Mouse (Mus musculus) intestine, postnatal 0 days (tissue): ENCODE results near the gene Scamp4. TPM values are rescaled to one million over a fixed set of nuclear protein-coding genes. Genes with fewer than 3 reads are reported as not detected.

Experiments used
- ATAC-seq: fragments of 200-750 bp; cut with Nextera tagmentation; 2 replicates; pipeline ENCODE4 v1.8.0; 2017; ENCODE audit warnings: mild to moderate bottlenecking, moderate TSS enrichment, moderate library complexity
- H3K27ac ChIP-seq: fragments of 300-500 bp; sonication (generic); 2 replicates; pipeline ENCODE4 v1.5.1; 2014; ENCODE audit warnings: mild to moderate bottlenecking, low read depth, low read length, moderate library complexity
- H3K27me3 ChIP-seq: fragments of 300-500 bp; sonication (generic); replicated peaks from 2 replicates; pipeline ENCODE4 v1.6.1; 2014; ENCODE audit warnings: low read length, mixed read lengths; ENCODE audit not compliant: control insufficient read depth, insufficient read depth
- H3K36me3 ChIP-seq: fragments of 300-500 bp; sonication (generic); 2 replicates; pipeline ENCODE4 v1.6.1; 2014; ENCODE audit warnings: mild to moderate bottlenecking, moderate library complexity; ENCODE audit not compliant: control insufficient read depth, insufficient read depth
- H3K4me1 ChIP-seq: fragments of 300-500 bp; sonication (generic); replicated peaks from 2 replicates; pipeline ENCODE4 v1.6.1; 2014; ENCODE audit warnings: antibody characterized with exemption, low read length, mixed read lengths; ENCODE audit not compliant: control insufficient read depth, insufficient read depth
- H3K4me2 ChIP-seq: fragments of 300-500 bp; sonication (generic); replicated peaks from 2 replicates; pipeline ENCODE4 v1.6.1; 2014; ENCODE audit warnings: low read depth, mild to moderate bottlenecking, moderate library complexity
- H3K4me3 ChIP-seq: fragments of 300-500 bp; sonication (generic); 2 replicates; pipeline ENCODE4 v1.5.1; 2014; ENCODE audit warnings: low read depth, low read length
- H3K9ac ChIP-seq: fragments of 300-500 bp; sonication (generic); 2 replicates; pipeline ENCODE4 v1.6.1; 2014; ENCODE audit warnings: mild to moderate bottlenecking, low read depth, low read length
- H3K9me3 ChIP-seq: fragments of 300-500 bp; sonication (generic); 2 replicates; pipeline ENCODE4 v1.6.1; 2016; ENCODE audit warnings: mixed run types; ENCODE audit not compliant: control insufficient read depth
- CTCF ChIP-seq: sonication (generic); IDR thresholded peaks from 2 replicates; pipeline ENCODE4 v1.5.1; 2016; ENCODE audit warnings: low read depth, mild to moderate bottlenecking, control low read depth, antibody characterized with exemption, moderate library complexity
- WGBS: fragments of 180-500 bp; shearing (Covaris S2); extraction: QIAGEN DNeasy Blood & Tissue Kit; methylation state at CpG from one replicate; pipeline ENCODE4 v1.1.7; 2014; 5-methylcytosine and 5-hydroxymethylcytosine counted together
- polyA plus RNA-seq: library from polyadenylated mRNA; unstranded; fragments of >200 nt; fragmentation: Nextera tagmentation; extraction: Ambion mirVana; gene quantifications from 2 replicates; pipeline ENCODE4 v1.2.1, GENCODE M21; 2015

Gene Scamp4
- polyA plus RNA-seq, 1 experiment from 2014 or later, result 88.5 TPM

GRCm38 (mm10) chr10:80611905-80612304 lies 9.2 kb downstream of the Scamp4 start:
- H3K27me3 ChIP-seq, result no peaks in the 10 kb centered on the region

GRCm38 (mm10) chr10:80613821-80614220 lies 11.1 kb downstream of the Scamp4 start:
- no peaks in the 10 kb centered on the region for H3K4me1 ChIP-seq
- H3K27me3 ChIP-seq, result no peaks in the 10 kb centered on the region
- peaks cover 44% of the 10 kb centered on the region for H3K36me3 ChIP-seq
- H3K9me3 ChIP-seq, result no peaks in the 10 kb centered on the region
- no peak overlapping the region for H3K4me3 ChIP-seq
- 82% methylated on average over 3 of the region's 3 CpGs for WGBS
- H3K4me2 ChIP-seq, result no peak overlapping the region
- no peak for ATAC-seq
- H3K9ac ChIP-seq, result no peak overlapping the region
- TF ChIP-seq CTCF, result no peak
- H3K27ac ChIP-seq, result no peak overlapping the region

More at GRCm38 (mm10) chr10:80611905-80612304, 9.2 kb downstream of the Scamp4 start:
- Histone ChIP-seq H3K4me1 (no peaks in the 10 kb centered on the region), H3K4me3 (no peak overlapping the region), H3K4me2 (no peak overlapping the region), H3K36me3 (peaks cover 63% of the 10 kb centered on the region), H3K27ac (no peak overlapping the region), H3K9ac (no peak overlapping the region), H3K9me3 (no peaks in the 10 kb centered on the region)
- ATAC-seq, result no peak
- 93% methylated on average over 3 of the region's 3 CpGs for WGBS
- no peak for TF ChIP-seq CTCF

- Histone ChIP-seq H3K4me3 (no peak overlapping the region), H3K9me3 (no peaks in the 10 kb centered on the region), H3K4me1 (no peaks in the 10 kb centered on the region), H3K9ac (no peak overlapping the region), H3K4me2 (no peak overlapping the region), H3K27ac (no peak overlapping the region), H3K27me3 (no peaks in the 10 kb centered on the region), H3K36me3 (peaks cover 43% of the 10 kb centered on the region)
- ATAC-seq, result no peak
- no peak for TF ChIP-seq CTCF
- 87% methylated on average over 6 of the region's 6 CpGs for WGBS
Observed at GRCm38 (mm10) chr10:80614351-80614750, 11.7 kb downstream of the Scamp4 start.

- ATAC-seq, result no peak
- no peak for TF ChIP-seq CTCF
- Histone ChIP-seq H3K27me3 (no peaks in the 10 kb centered on the region), H3K4me2 (no peak overlapping the region), H3K4me1 (no peaks in the 10 kb centered on the region; the same call in 1 of the 2 replicates), H3K9ac (no peak overlapping the region), H3K36me3 (peaks cover 24% of the 10 kb centered on the region), H3K9me3 (no peaks in the 10 kb centered on the region), H3K27ac (no peak overlapping the region), H3K4me3 (no peak overlapping the region)
- 71% methylated on average over 9 of the region's 9 CpGs for WGBS
Observed at GRCm38 (mm10) chr10:80618181-80618580, 15.5 kb downstream of the Scamp4 start.

DNA sequence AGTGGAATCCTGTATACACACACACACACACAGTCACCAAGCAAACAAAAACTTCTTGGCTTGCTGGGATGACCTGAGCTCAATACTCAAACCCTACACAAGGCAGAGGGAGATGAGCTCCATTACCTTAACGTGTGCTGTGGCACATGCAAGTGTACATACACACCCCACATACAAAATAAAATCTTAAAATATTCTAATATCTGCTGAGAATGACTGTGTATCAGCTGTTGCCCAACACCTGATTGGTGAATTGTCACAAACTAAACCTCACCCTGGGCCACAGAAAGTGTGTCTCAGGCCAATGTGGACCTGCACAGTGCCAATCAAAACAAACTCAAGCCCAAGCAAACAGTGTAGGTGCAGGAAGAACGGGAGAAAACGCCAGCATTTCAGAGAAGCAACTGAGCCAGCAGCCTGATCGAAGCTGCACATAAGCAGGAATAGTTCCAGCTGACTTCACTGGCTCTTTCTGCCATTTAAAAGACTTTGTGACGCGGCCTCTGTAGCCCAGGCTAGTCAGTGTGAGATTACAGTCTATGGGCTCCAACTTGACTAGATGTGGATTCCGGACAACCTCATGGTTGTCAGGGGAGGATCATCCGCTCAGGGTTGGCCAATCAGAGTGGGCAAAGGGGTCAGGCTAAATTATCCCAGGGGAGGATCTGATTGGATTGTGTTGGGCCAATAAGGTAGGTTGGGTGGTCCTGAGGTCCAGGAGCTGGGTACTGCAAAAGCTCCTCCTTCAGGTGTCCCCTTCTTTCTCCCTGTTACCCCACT lies 17.0 kb downstream of the Scamp4 start:
- Histone ChIP-seq H3K9ac (no peak overlapping the region), H3K36me3 (peaks cover 10% of the 10 kb centered on the region), H3K4me2 (no peak overlapping the region), H3K9me3 (no peaks in the 10 kb centered on the region), H3K27ac (no peak overlapping the region), H3K4me3 (no peak overlapping the region), H3K27me3 (no peaks in the 10 kb centered on the region), H3K4me1 (no peaks in the 10 kb centered on the region; the same call in 1 of the 2 replicates)
- ATAC-seq, result no peak
- no peak for TF ChIP-seq CTCF
- 48% methylated on average over 8 of the region's 8 CpGs for WGBS

GRCm38 (mm10) chr10:80620365-80620764 lies 17.7 kb downstream of the Scamp4 start:
- WGBS, result 87% methylated on average over 9 of the region's 9 CpGs
- H3K36me3 ChIP-seq, result peaks cover 3% of the 10 kb centered on the region
- ATAC-seq, result no peak
- H3K9me3 ChIP-seq, result no peaks in the 10 kb centered on the region
- no peak overlapping the region for H3K4me2 ChIP-seq
- no peak overlapping the region for H3K27ac ChIP-seq
- no peak overlapping the region for H3K9ac ChIP-seq
- no peak for TF ChIP-seq CTCF
- no peaks in the 10 kb centered on the region; the same call in 1 of the 2 replicates for H3K4me1 ChIP-seq
- H3K27me3 ChIP-seq, result no peaks in the 10 kb centered on the region
- no peak overlapping the region for H3K4me3 ChIP-seq
